Mouse (Mus musculus) olfactory bulb, adult 2 months (tissue): ENCODE data around the gene Smpd2. TPM values are rescaled to one million over a fixed set of nuclear protein-coding genes. Genes with fewer than 3 reads are reported as not detected.

Experiments used
- H3K27ac ChIP-seq: fragments of 200-500 bp; 2 replicates; pipeline ENCODE4 v1.5.1; 2012; ENCODE audit warnings: low read depth, low read length; ENCODE audit not compliant: insufficient read depth
- H3K4me1 ChIP-seq: fragments of 200-500 bp; 2 replicates; pipeline ENCODE4 v1.6.1; 2012; ENCODE audit warnings: low read length; ENCODE audit not compliant: control insufficient read depth, insufficient read depth
- H3K4me3 ChIP-seq: fragments of 200-500 bp; 2 replicates; pipeline ENCODE4 v1.5.1; 2012; ENCODE audit warnings: mild to moderate bottlenecking, low read depth, low read length, moderate library complexity; ENCODE audit not compliant: insufficient read depth
- CTCF ChIP-seq: fragments of 200-500 bp; IDR thresholded peaks from 2 replicates; pipeline ENCODE4 v1.5.1; 2012; ENCODE audit warnings: low read depth, mild to moderate bottlenecking, low read length, moderate library complexity; ENCODE audit not compliant: insufficient read depth
- POLR2A ChIP-seq: fragments of 200-500 bp; IDR thresholded peaks from 2 replicates; pipeline ENCODE4 v1.6.1; 2012; ENCODE audit warnings: mild to moderate bottlenecking, low read depth, low read length, moderate library complexity; ENCODE audit not compliant: insufficient read depth
- WGBS: fragments of 180-500 bp; shearing (Covaris S2); methylation state at CpG from one replicate; pipeline ENCODE4 v1.1.7; 2018; 5-methylcytosine and 5-hydroxymethylcytosine counted together
- polyA plus RNA-seq: library from polyadenylated mRNA; stranded (reverse); fragments of >200 nt; gene quantifications from 2 replicates; pipeline ENCODE4 v1.2.4, GENCODE M21; 2012; ENCODE audit warnings: low replicate concordance; ENCODE audit not compliant: missing spikeins, insufficient read depth, insufficient read length

Gene Smpd2
- polyA plus RNA-seq, 1 experiment: not detected

- H3K4me3 ChIP-seq: no peak overlapping the region
- H3K4me1 ChIP-seq: 0 out of 2 replicates have a peak, but pooled peaks cover 4% of the 10 kb centered on the region
- no peak for TF ChIP-seq CTCF
- TF ChIP-seq POLR2A: no peak
- H3K27ac ChIP-seq: no peak overlapping the region
- WGBS: 87% methylated on average over 3 of the region's 3 CpGs
These were observed 19.5 kb downstream of the Smpd2 start for GRCm38 (mm10) chr10:41470693-41471092.

- Histone ChIP-seq H3K4me1 (peaks cover 12% of the 10 kb centered on the region), H3K27ac (no peak overlapping the region), H3K4me3 (no peak overlapping the region)
- 55% methylated on average over 6 of the region's 6 CpGs for WGBS
- TF ChIP-seq CTCF (no peak), POLR2A (no peak)
These were observed 22.8 kb downstream of the Smpd2 start for GRCm38 (mm10) chr10:41467325-41467724.

- WGBS: 42% methylated on average over 15 of the region's 15 CpGs
- no peak for TF ChIP-seq POLR2A
- no peak overlapping the region for H3K4me3 ChIP-seq
- peaks cover 14% of the 10 kb centered on the region for H3K4me1 ChIP-seq
- peak overlapping the region; percentile 18 for H3K27ac ChIP-seq
These were observed 25.7 kb downstream of the Smpd2 start for GRCm38 (mm10) chr10:41464401-41464955.

- peaks cover 11% of the 10 kb centered on the region for H3K4me1 ChIP-seq
- H3K4me3 ChIP-seq: no peak overlapping the region
- TF ChIP-seq POLR2A: no peak
- TF ChIP-seq CTCF: no peak
- WGBS: 80% methylated on average over 3 of the region's 3 CpGs
- H3K27ac ChIP-seq: no peak overlapping the region
These were observed 29.0 kb downstream of the Smpd2 start for GRCm38 (mm10) chr10:41461057-41461722.

- TF ChIP-seq CTCF (no peak), POLR2A (no peak)
- WGBS: 40% methylated on average over 2 of the region's 2 CpGs
- Histone ChIP-seq H3K4me3 (no peak overlapping the region), H3K27ac (no peak overlapping the region), H3K4me1 (peaks cover 11% of the 10 kb centered on the region)
These were observed 29.7 kb downstream of the Smpd2 start for GRCm38 (mm10) chr10:41460501-41460900.

- peaks cover 11% of the 10 kb centered on the region for H3K4me1 ChIP-seq
- no peak overlapping the region for H3K4me3 ChIP-seq
- no peak for TF ChIP-seq POLR2A
- TF ChIP-seq CTCF: no peak
- no peak overlapping the region for H3K27ac ChIP-seq
- 89% methylated on average over 4 of the region's 4 CpGs for WGBS
These were observed 30.2 kb downstream of the Smpd2 start for GRCm38 (mm10) chr10:41459990-41460389.

GRCm38 (mm10) chr10:41452791-41453190 lies 37.4 kb downstream of the Smpd2 start:
- Histone ChIP-seq H3K4me3 (no peak overlapping the region), H3K27ac (no peak overlapping the region), H3K4me1 (peaks cover 14% of the 10 kb centered on the region)
- WGBS: 96% methylated on average over 3 of the region's 3 CpGs
- TF ChIP-seq CTCF (no peak), POLR2A (no peak)

GRCm38 (mm10) chr10:41451656-41452055 lies 38.5 kb downstream of the Smpd2 start:
- H3K4me1 ChIP-seq: peaks cover 14% of the 10 kb centered on the region
- no peak overlapping the region for H3K27ac ChIP-seq
- TF ChIP-seq CTCF (no peak), POLR2A (no peak)
- H3K4me3 ChIP-seq: no peak overlapping the region
- 96% methylated on average over 9 of the region's 9 CpGs for WGBS

- Histone ChIP-seq H3K27ac (no peak overlapping the region), H3K4me3 (peak overlapping the region; percentile 79), H3K4me1 (peaks cover 14% of the 10 kb centered on the region)
- WGBS: 50% methylated on average over 18 of the region's 18 CpGs
- TF ChIP-seq POLR2A: no peak
These were observed 39.2 kb downstream of the Smpd2 start for GRCm38 (mm10) chr10:41450780-41451522.
